ENCODE assay signal across 7 mouse cellular contexts in genomic region chrX:162760115-162760942, GRCm38 (mm10). TPM values are rescaled to one million over a fixed set of nuclear protein-coding genes. Genes with fewer than 3 reads are reported as not detected.
A peak's percentile ranks its signal among the peaks of the same experiment; 100 is the strongest.
DNase-seq lines count a peak whose midpoint lies in the region; ATAC-seq lines count a peak whose summit lies in the region.

Rbbp7 (plus strand) TSS chrX:162760402.

- peak within 1 kb of the TSS; percentile 52 for H3K4me2 ChIP-seq in intestine, embryonic 16.5 days (ENCODE audit: low read depth, low read length)
- peak within 1 kb of the TSS; percentile 52 for H3K4me2 ChIP-seq in midbrain, embryonic 11.5 days

- no peaks in the 10 kb centered on the region for H3K4me1 ChIP-seq in intestine, embryonic 16.5 days (ENCODE audit: control insufficient read depth, insufficient read depth, low read length)
- no peaks in the 10 kb centered on the region; the same call in 1 of the 2 replicates for H3K4me1 ChIP-seq in midbrain, embryonic 11.5 days (ENCODE audit: control insufficient read depth, insufficient read depth, low read length)

- ATAC-seq in intestine, embryonic 16.5 days = peak; percentile 95
- peak; percentile 97 for ATAC-seq in midbrain, embryonic 11.5 days (ENCODE audit: low FRiP score)

- WGBS in intestine, embryonic 16.5 days = 15% methylated on average over 47 of the region's 100 CpGs
- 21% methylated on average over 50 of the region's 100 CpGs for WGBS in midbrain, embryonic 11.5 days

- no peaks in the 10 kb centered on the region for H3K36me3 ChIP-seq in intestine, embryonic 16.5 days (ENCODE audit: control insufficient read depth, insufficient read depth, low read length)
- H3K36me3 ChIP-seq in midbrain, embryonic 11.5 days (ENCODE audit: control insufficient read depth, insufficient read depth, low read length) = no peaks in the 10 kb centered on the region

- peak within 1 kb of the TSS; percentile 66 for H3K4me3 ChIP-seq in intestine, embryonic 16.5 days (ENCODE audit: low read length)
- H3K4me3 ChIP-seq in midbrain, embryonic 11.5 days (ENCODE audit: low read depth, low read length) = peak within 1 kb of the TSS; percentile 60

- peak; percentile 77 to 85 for DNase-seq in adrenal gland, adult 18-20 months (ENCODE audit: low spot score in 2 of 2)
- peak; percentile 94 for DNase-seq in embryo, embryonic 11 days
- peak; percentile 82 to 89 for DNase-seq in gastrocnemius, postnatal 36 days
- DNase-seq in left cerebral cortex, postnatal 36 days (ENCODE audit: low spot score in 2 of 2) = peak; percentile 89 to 91
- DNase-seq in midbrain, embryonic 11.5 days (ENCODE audit: low spot score, missing footprints) = no peak
- peak; percentile 93 for DNase-seq in skeletal muscle tissue, adult 2 months (ENCODE audit: low read depth, low spot score)

- H3K27ac ChIP-seq in intestine, embryonic 16.5 days (ENCODE audit: low read length) = peak within 1 kb of the TSS; percentile 96
- H3K27ac ChIP-seq in midbrain, embryonic 11.5 days (ENCODE audit: low read depth, low read length) = peak within 1 kb of the TSS; percentile 92

- intact Hi-C loops in gastrocnemius, postnatal 36 days (cut with DNase I) = no loop called here
- intact Hi-C loops in left cerebral cortex, postnatal 36 days (cut with DNase I) = loop anchor here (1.0 to 10.0 kb wide), 3 partner anchors 25 to 236 kb away; no protein-coding TSS in a partner anchor

- H3K27me3 ChIP-seq in intestine, embryonic 16.5 days (replicated peaks; ENCODE audit: control insufficient read depth, insufficient read depth, low read length) = no peaks in the 10 kb centered on the region
- no peaks in the 10 kb centered on the region for H3K27me3 ChIP-seq in midbrain, embryonic 11.5 days (ENCODE audit: control insufficient read depth, insufficient read depth, low read length)

- H3K9ac ChIP-seq in intestine, embryonic 16.5 days (ENCODE audit: low read depth, low read length) = peak within 1 kb of the TSS; percentile 87
- peak within 1 kb of the TSS; percentile 74 for H3K9ac ChIP-seq in midbrain, embryonic 11.5 days (ENCODE audit: low read length)

- no peaks in the 10 kb centered on the region for H3K9me3 ChIP-seq in intestine, embryonic 16.5 days (ENCODE audit: control insufficient read depth, low read length)
- no peaks in the 10 kb centered on the region for H3K9me3 ChIP-seq in midbrain, embryonic 11.5 days (ENCODE audit: control insufficient read depth, low read length)

RNA-seq across cellular contexts. Expression of gene Rbbp7, which starts in this region (rescaled TPM):
- 100 to 1,000 TPM; 155 to 173 TPM for total RNA-seq in adrenal gland, adult 18-20 months (2021)
- total RNA-seq in gastrocnemius, postnatal 36 days (2021) = 10 to 100 TPM; 73.8 to 88.7 TPM
- 909 and 942 TPM in 2 replicates for polyA plus RNA-seq in intestine, embryonic 16.5 days (2015; fragmentation: Nextera tagmentation; extraction: Ambion mirVana)
- 100 to 1,000 TPM; 130 to 140 TPM for total RNA-seq in left cerebral cortex, postnatal 36 days (2021)
- polyA plus RNA-seq in midbrain, embryonic 11.5 days (2014; fragmentation: Nextera tagmentation; extraction: Ambion mirVana) = 345 and 352 TPM in 2 replicates
